Comparison of ENCODE assay signal across 18 mouse cellular contexts in the genomic region with DNA sequence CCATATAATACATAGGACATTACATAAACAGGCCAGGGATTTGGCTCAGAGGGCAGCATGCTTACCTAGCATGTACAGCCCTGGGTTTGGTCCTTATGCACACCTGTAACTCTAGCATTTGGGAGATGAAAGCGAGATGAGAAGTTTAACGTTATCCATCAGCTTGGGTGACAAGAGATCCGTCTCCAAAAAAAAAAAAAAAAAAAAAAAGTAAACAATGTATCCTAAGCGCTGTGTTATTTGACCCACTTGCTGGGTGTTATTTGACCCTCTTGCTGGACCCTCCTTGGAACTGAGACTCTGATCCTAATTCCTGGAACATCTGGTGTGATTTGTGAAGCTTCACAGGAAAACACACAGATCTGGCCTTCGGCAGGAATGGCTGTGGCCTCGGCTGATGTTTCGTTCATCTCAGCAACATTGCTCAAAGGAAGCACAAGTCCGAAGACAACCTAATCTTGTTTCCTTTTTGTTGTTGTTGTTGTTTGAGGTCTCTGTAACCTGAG. TPM values are rescaled to one million over a fixed set of nuclear protein-coding genes. Genes with fewer than 3 reads are reported as not detected.
DNase-seq lines count a peak whose midpoint lies in the region; ATAC-seq and TF ChIP-seq lines count a peak whose summit lies in the region.
"Had no signal": no experiment of that assay in that cellular context is flagged by ENCODE, and none has a peak within 500 bp of the region (broad histone marks: within the 10 kb centered on the region; RNA-seq: fewer than 3 reads in every experiment).

No protein-coding gene starts in this region.

- no peak for TF ChIP-seq CTCF in liver, postnatal 0 days (IDR thresholded peaks at IDR 0.05; ENCODE audit: low read depth)
- no peak for TF ChIP-seq CTCF in midbrain, postnatal 0 days (IDR thresholded peaks at IDR 0.05)

- H3K4me2 ChIP-seq in neural tube, embryonic 11.5 days (ENCODE audit: low read depth) = no peak overlapping the region
- no peak overlapping the region for H3K4me2 ChIP-seq in intestine, embryonic 14.5 days (ENCODE audit: low read length)
- H3K4me2 ChIP-seq in liver, postnatal 0 days (ENCODE audit: low read depth, low read length) = no peak overlapping the region
- H3K4me2 ChIP-seq in midbrain, postnatal 0 days (ENCODE audit: low read depth, low read length, poor library complexity, severe bottlenecking) = no peak overlapping the region
- H3K4me2 ChIP-seq: hindbrain, embryonic 13.5 days; lung, embryonic 14.5 days; midbrain, embryonic 11.5 days had no signal

- TF ChIP-seq EP300 in liver, postnatal 0 days (IDR thresholded peaks at IDR 0.05; ENCODE audit: low read depth) = no peak

- H3K9ac ChIP-seq in neural tube, embryonic 11.5 days (ENCODE audit: low read length) = no peak overlapping the region
- H3K9ac ChIP-seq in intestine, embryonic 14.5 days (ENCODE audit: low read length) = no peak overlapping the region
- no peak overlapping the region for H3K9ac ChIP-seq in liver, postnatal 0 days (replicated peaks)
- no peak overlapping the region for H3K9ac ChIP-seq in midbrain, postnatal 0 days (replicated peaks; ENCODE audit: low read length, poor library complexity, severe bottlenecking)
- H3K9ac ChIP-seq: hindbrain, embryonic 13.5 days; lung, embryonic 14.5 days had no signal

- no peak for ATAC-seq in neural tube, embryonic 11.5 days (ENCODE audit: insufficient read depth, low FRiP score, low TSS enrichment)
- ATAC-seq in intestine, embryonic 14.5 days (replicated peaks; ENCODE audit: low FRiP score, low TSS enrichment, low read depth) = no peak
- peak; percentile 46 for ATAC-seq in liver, postnatal 0 days
- no peak for ATAC-seq in midbrain, postnatal 0 days (ENCODE audit: low FRiP score)

- H3K9me3 ChIP-seq in neural tube, embryonic 11.5 days (ENCODE audit: control insufficient read depth, low read length) = no peaks in the 10 kb centered on the region
- no peaks in the 10 kb centered on the region for H3K9me3 ChIP-seq in intestine, embryonic 14.5 days (ENCODE audit: control insufficient read depth, low read length)
- no peaks in the 10 kb centered on the region for H3K9me3 ChIP-seq in liver, postnatal 0 days (ENCODE audit: low read length)
- no peaks in the 10 kb centered on the region for H3K9me3 ChIP-seq in midbrain, postnatal 0 days (ENCODE audit: low read length)
- H3K9me3 ChIP-seq: heart, embryonic 10.5 days; hindbrain, embryonic 13.5 days had no signal

- H3K27me3 ChIP-seq in neural tube, embryonic 11.5 days (ENCODE audit: control insufficient read depth, insufficient read depth, low read length) = no peaks in the 10 kb centered on the region
- no peaks in the 10 kb centered on the region for H3K27me3 ChIP-seq in intestine, embryonic 14.5 days (replicated peaks; ENCODE audit: control insufficient read depth, insufficient read depth, low read length)
- H3K27me3 ChIP-seq in liver, postnatal 0 days (ENCODE audit: insufficient read depth, low read length) = no peaks in the 10 kb centered on the region
- no peaks in the 10 kb centered on the region for H3K27me3 ChIP-seq in midbrain, postnatal 0 days (ENCODE audit: insufficient read depth, low read length)
- H3K27me3 ChIP-seq: hindbrain, embryonic 13.5 days had no signal

- 0 out of 2 replicates have a peak overlapping the region, but pooled peaks have one; percentile 27 for H3K27ac ChIP-seq in neural tube, embryonic 11.5 days (ENCODE audit: low read depth, low read length)
- peak overlapping the region; percentile 40; the same call in 1 of the 2 replicates for H3K27ac ChIP-seq in intestine, embryonic 14.5 days (ENCODE audit: low read depth)
- H3K27ac ChIP-seq in liver, postnatal 0 days (ENCODE audit: low read depth) = peak overlapping the region; percentile 84
- no peak overlapping the region for H3K27ac ChIP-seq in midbrain, postnatal 0 days (ENCODE audit: low read depth, low read length)
- H3K27ac ChIP-seq: heart, embryonic 10.5 days had no signal

- 54% methylated on average over 8 of the region's 8 CpGs for WGBS in neural tube, embryonic 11.5 days
- WGBS in intestine, embryonic 14.5 days = 39% methylated on average over 8 of the region's 8 CpGs
- 48% methylated on average over 8 of the region's 8 CpGs for WGBS in liver, postnatal 0 days (ENCODE audit: insufficient replicate concordance)
- 78% methylated on average over 8 of the region's 8 CpGs for WGBS in midbrain, postnatal 0 days

- no peaks in the 10 kb centered on the region for H3K36me3 ChIP-seq in neural tube, embryonic 11.5 days (ENCODE audit: control insufficient read depth, insufficient read depth, low read length)
- H3K36me3 ChIP-seq in intestine, embryonic 14.5 days (ENCODE audit: control insufficient read depth, insufficient read depth, low read length) = no peaks in the 10 kb centered on the region
- no peaks in the 10 kb centered on the region; the same call in 1 of the 2 replicates for H3K36me3 ChIP-seq in liver, postnatal 0 days (replicated peaks; ENCODE audit: insufficient read depth, low read length)
- H3K36me3 ChIP-seq in midbrain, postnatal 0 days (ENCODE audit: insufficient read depth, low read length) = no peaks in the 10 kb centered on the region
- H3K36me3 ChIP-seq: heart, embryonic 10.5 days; hindbrain, embryonic 13.5 days had no signal

- no peak for DNase-seq in neural tube, embryonic 11.5 days (ENCODE audit: low spot score)
- DNase-seq in neural tube, embryonic 10.5 days (ENCODE audit: extremely low spot score, low spot score) = no peak
- no peak for DNase-seq in intestine, embryonic 14.5 days (ENCODE audit: low spot score)
- no peak for DNase-seq in liver, postnatal 0 days
- DNase-seq in midbrain, postnatal 0 days (ENCODE audit: low spot score) = no peak
- DNase-seq in layer of hippocampus, adult 8-10 months (ENCODE audit: low spot score in 2 of 2) = no peak
- no peak for DNase-seq in thymus, postnatal 36 days
- DNase-seq: cerebellum, adult 9-10 months; gastrocnemius, postnatal 36 days; heart, postnatal 10 days; layer of hippocampus, postnatal 36 days; lung, embryonic 14.5 days; thymus, postnatal 4 days had no signal

- H3K4me3 ChIP-seq in neural tube, embryonic 11.5 days (ENCODE audit: low read depth, low read length) = no peak overlapping the region
- no peak overlapping the region for H3K4me3 ChIP-seq in intestine, embryonic 14.5 days (ENCODE audit: low read depth, low read length)
- no peak overlapping the region for H3K4me3 ChIP-seq in liver, postnatal 0 days (ENCODE audit: low read depth, low read length)
- no peak overlapping the region for H3K4me3 ChIP-seq in midbrain, postnatal 0 days (ENCODE audit: low read depth, low read length)
- H3K4me3 ChIP-seq: heart, embryonic 10.5 days; hindbrain, embryonic 13.5 days had no signal

- H3K4me1 ChIP-seq in neural tube, embryonic 11.5 days (ENCODE audit: control insufficient read depth, insufficient read depth, low read length) = peaks cover 31% of the 10 kb centered on the region
- peaks cover 29% of the 10 kb centered on the region for H3K4me1 ChIP-seq in intestine, embryonic 14.5 days (replicated peaks; ENCODE audit: control insufficient read depth, insufficient read depth, low read length)
- peaks cover 14% of the 10 kb centered on the region for H3K4me1 ChIP-seq in liver, postnatal 0 days (ENCODE audit: insufficient read depth)
- H3K4me1 ChIP-seq in midbrain, postnatal 0 days (ENCODE audit: insufficient read depth, low read length) = peaks cover 12% of the 10 kb centered on the region

RNA-seq across cellular contexts. Expression of a gene that starts 32.2 kb away (rescaled TPM):
- 123 and 125 TPM in 2 replicates for polyA plus RNA-seq in neural tube, embryonic 11.5 days (2014; fragmentation: Nextera tagmentation; extraction: Ambion mirVana)
- polyA plus RNA-seq in intestine, embryonic 14.5 days (2014; fragmentation: Nextera tagmentation; extraction: Ambion mirVana) = 67.8 and 72.2 TPM in 2 replicates
- 6.9 and 7.0 TPM in 2 replicates for polyA plus RNA-seq in liver, postnatal 0 days (2015; fragmentation: Nextera tagmentation; extraction: Ambion mirVana)
- total RNA-seq in midbrain, postnatal 0 days (2014; rRNA removed) = 360 and 399 TPM in 2 replicates
- polyA plus RNA-seq in midbrain, postnatal 0 days (2015; fragmentation: Nextera tagmentation; extraction: Ambion mirVana) = 96.4 and 96.6 TPM in 2 replicates
- total RNA-seq in layer of hippocampus, adult 8-10 months (2022) = 100 to 1,000 TPM; 200 to 279 (median 237) TPM

RNA-seq across cellular contexts. Expression of a gene that starts 59.9 kb away (rescaled TPM):
- not detected in 2 replicates for polyA plus RNA-seq in neural tube, embryonic 11.5 days (2014; fragmentation: Nextera tagmentation; extraction: Ambion mirVana)
- 8.9 and 9.7 TPM in 2 replicates for polyA plus RNA-seq in intestine, embryonic 14.5 days (2014; fragmentation: Nextera tagmentation; extraction: Ambion mirVana)
- 17.6 and 20.8 TPM in 2 replicates for polyA plus RNA-seq in liver, postnatal 0 days (2015; fragmentation: Nextera tagmentation; extraction: Ambion mirVana)
- not detected in 2 replicates for total RNA-seq in midbrain, postnatal 0 days (2014; rRNA removed)
- polyA plus RNA-seq in midbrain, postnatal 0 days (2015; fragmentation: Nextera tagmentation; extraction: Ambion mirVana) = not detected in 2 replicates
- total RNA-seq in layer of hippocampus, adult 8-10 months (2022) = 1 to 10 TPM in 1 of 4 experiments, under 1 TPM in 2, not detected in 1; 0.14 to 1.3 (median 0.82) TPM
- total RNA-seq: MEL had no signal
- polyA plus RNA-seq: forebrain, embryonic 11.5 days; heart, embryonic 10.5 days; hindbrain, embryonic 13.5 days; lung, embryonic 14.5 days; midbrain, embryonic 11.5 days had no signal
